ENCODE assay signal across 8 mouse cellular contexts in genomic region chr6:143100478-143101115, GRCm38 (mm10). TPM values are rescaled to one million over a fixed set of nuclear protein-coding genes. Genes with fewer than 3 reads are reported as not detected.
DNase-seq lines count a peak whose midpoint lies in the region; ATAC-seq and TF ChIP-seq lines count a peak whose summit lies in the region.

No protein-coding gene starts in this region.

- H3K36me3 ChIP-seq in heart, embryonic 16.5 days (ENCODE audit: control insufficient read depth, insufficient read depth), result peaks cover 6% of the 10 kb centered on the region; the same call in 1 of the 2 replicates
- peaks cover 0 to 4% of the 10 kb centered on the region in 2 experiments; a peak in 3 of 4 replicates for H3K36me3 ChIP-seq in MEL (ENCODE audit: control insufficient read depth in 1 of 2, insufficient read depth in 2 of 2, low read length in 2 of 2)
- H3K36me3 ChIP-seq in heart, postnatal 0 days (replicated peaks; ENCODE audit: control insufficient read depth, insufficient read depth, low read length), result 0 out of 2 replicates have a peak, but pooled peaks cover 4% of the 10 kb centered on the region
- H3K36me3 ChIP-seq in midbrain, embryonic 12.5 days, result peaks cover 5% of the 10 kb centered on the region; the same call in 1 of the 2 replicates

- WGBS in heart, embryonic 16.5 days, result 45% methylated on average over 8 of the region's 8 CpGs
- WGBS in heart, postnatal 0 days, result 46% methylated on average over 8 of the region's 8 CpGs
- 50% methylated on average over 8 of the region's 8 CpGs for WGBS in midbrain, embryonic 12.5 days

- H3K27ac ChIP-seq in heart, embryonic 16.5 days (ENCODE audit: low read length), result peak overlapping the region; percentile 77; the same call in 1 of the 2 replicates
- H3K27ac ChIP-seq in MEL (ENCODE audit: control insufficient read depth, low read depth, low read length), result peak overlapping the region; percentile 64
- peak overlapping the region; percentile 13; the same call in 1 of the 2 replicates for H3K27ac ChIP-seq in heart, postnatal 0 days (ENCODE audit: low read depth)
- peak overlapping the region; percentile 97; the same call in 1 of the 2 replicates for H3K27ac ChIP-seq in midbrain, embryonic 12.5 days (replicated peaks)

- peaks cover 4% of the 10 kb centered on the region; the same call in 1 of the 2 replicates for H3K9me3 ChIP-seq in heart, embryonic 16.5 days (replicated peaks; ENCODE audit: control insufficient read depth, low read length)
- no peaks in the 10 kb centered on the region for H3K9me3 ChIP-seq in MEL (replicated peaks; ENCODE audit: insufficient read depth, low read length)
- no peaks in the 10 kb centered on the region for H3K9me3 ChIP-seq in heart, postnatal 0 days (replicated peaks; ENCODE audit: control insufficient read depth, low read length)
- 0 out of 2 replicates have a peak, but pooled peaks cover 6% of the 10 kb centered on the region for H3K9me3 ChIP-seq in midbrain, embryonic 12.5 days

- DNase-seq in heart, postnatal 14 days, result no peak
- peak; percentile 40 for DNase-seq in MEL (ENCODE audit: low read depth, low spot score)
- no peak for DNase-seq in heart, postnatal 0 days (ENCODE audit: low spot score)
- DNase-seq in left cerebral cortex, adult 9 months (ENCODE audit: low spot score in 2 of 2), result no peak
- DNase-seq in embryo, embryonic 11 days, result no peak
- no peak for DNase-seq in left cerebral cortex, adult 11 months (ENCODE audit: low spot score)

- no peak for TF ChIP-seq POLR2A in MEL (IDR thresholded peaks at IDR 0.05; ENCODE audit: control insufficient read depth in 1 of 2, insufficient read depth in 1 of 2, low read depth in 1 of 2, low read length in 2 of 2, poor library complexity in 1 of 2)

- peak overlapping the region; percentile 78 for H3K4me3 ChIP-seq in heart, embryonic 16.5 days (ENCODE audit: low read length)
- H3K4me3 ChIP-seq in MEL (ENCODE audit: control insufficient read depth in 1 of 2, insufficient read depth in 1 of 2, low read depth in 2 of 2, low read length in 2 of 2), result peak overlapping the region; percentile 75 to 76
- H3K4me3 ChIP-seq in heart, postnatal 0 days (ENCODE audit: low read depth, low read length), result peak overlapping the region; percentile 88
- H3K4me3 ChIP-seq in midbrain, embryonic 12.5 days, result peak overlapping the region; percentile 93

- intact Hi-C loops in heart, postnatal 14 days (cut with DNase I), result loop anchor here (1.0 kb wide), 1 partner anchor 66 kb away; no protein-coding TSS in a partner anchor

- H3K4me2 ChIP-seq in heart, embryonic 16.5 days (ENCODE audit: low read depth, low read length), result peak overlapping the region; percentile 92
- H3K4me2 ChIP-seq in heart, postnatal 0 days (ENCODE audit: low read depth, low read length), result peak overlapping the region; percentile 90
- H3K4me2 ChIP-seq in midbrain, embryonic 12.5 days (replicated peaks), result peak overlapping the region; percentile 79

- peak overlapping the region; percentile 79 for H3K9ac ChIP-seq in heart, embryonic 16.5 days (ENCODE audit: low read length)
- H3K9ac ChIP-seq in MEL (ENCODE audit: control insufficient read depth, low read depth, low read length, poor library complexity, severe bottlenecking), result peak overlapping the region; percentile 89
- peak overlapping the region; percentile 87; the same call in 1 of the 2 replicates for H3K9ac ChIP-seq in heart, postnatal 0 days (replicated peaks; ENCODE audit: low read depth, low read length)
- peak overlapping the region; percentile 86; the same call in 1 of the 2 replicates for H3K9ac ChIP-seq in midbrain, embryonic 12.5 days (replicated peaks)

- no peaks in the 10 kb centered on the region for H3K27me3 ChIP-seq in heart, embryonic 16.5 days (ENCODE audit: control insufficient read depth, insufficient read depth, low read length)
- no peaks in the 10 kb centered on the region for H3K27me3 ChIP-seq in MEL (ENCODE audit: control insufficient read depth in 1 of 2, insufficient read depth in 2 of 2, low read length in 2 of 2)
- H3K27me3 ChIP-seq in heart, postnatal 0 days (ENCODE audit: control insufficient read depth, insufficient read depth, low read length), result no peaks in the 10 kb centered on the region
- no peaks in the 10 kb centered on the region for H3K27me3 ChIP-seq in midbrain, embryonic 12.5 days

- no peak for TF ChIP-seq RAD21 in MEL (IDR thresholded peaks at IDR 0.05; ENCODE audit: low read depth, low read length)

- TF ChIP-seq EP300 in MEL (IDR thresholded peaks at IDR 0.05; ENCODE audit: low read depth in 1 of 2, low read length in 2 of 2), result no peak
- TF ChIP-seq EP300 in heart, postnatal 0 days (IDR thresholded peaks at IDR 0.05; ENCODE audit: low read depth), result no peak

- TF ChIP-seq CTCF in MEL (IDR thresholded peaks at IDR 0.05 in 2 of 3, conservative IDR thresholded peaks at IDR 0.05 in 1 of 3; ENCODE audit: control insufficient read depth in 1 of 3, insufficient read depth in 1 of 3, low read depth in 2 of 3, low read length in 3 of 3, poor library complexity in 1 of 3, severe bottlenecking in 1 of 3), result no peak
- TF ChIP-seq CTCF in heart, postnatal 0 days (IDR thresholded peaks at IDR 0.05; ENCODE audit: low read depth), result no peak

- peaks cover 3% of the 10 kb centered on the region; the same call in 1 of the 2 replicates for H3K4me1 ChIP-seq in heart, embryonic 16.5 days (ENCODE audit: control insufficient read depth, insufficient read depth, low read length)
- H3K4me1 ChIP-seq in MEL (ENCODE audit: control insufficient read depth in 1 of 2, insufficient read depth in 2 of 2, low read length in 2 of 2), result peaks cover 0 to 2% of the 10 kb centered on the region in 2 experiments; a peak in 2 of 4 replicates
- 0 out of 2 replicates have a peak, but pooled peaks cover 3% of the 10 kb centered on the region for H3K4me1 ChIP-seq in heart, postnatal 0 days (ENCODE audit: control insufficient read depth, insufficient read depth)
- H3K4me1 ChIP-seq in midbrain, embryonic 12.5 days, result peaks cover 9% of the 10 kb centered on the region; the same call in 1 of the 2 replicates

- peaks cover 15% of the 10 kb centered on the region for H3K79me2 ChIP-seq in MEL (ENCODE audit: control insufficient read depth, insufficient read depth, low read length, poor library complexity)

- ATAC-seq in heart, embryonic 16.5 days (replicated peaks; ENCODE audit: extremely low read depth, insufficient read depth, low FRiP score), result no peak
- ATAC-seq in heart, postnatal 0 days (ENCODE audit: insufficient read depth, low read depth), result no peak
- ATAC-seq in midbrain, embryonic 12.5 days (ENCODE audit: low FRiP score, low read depth), result no peak

TF ChIP-seq in MEL, 35 proteins besides CTCF, POLR2A, EP300 and RAD21:
- TF ChIP-seq CHD1 (IDR thresholded peaks at IDR 0.05; ENCODE audit: low read depth, low read length) (0 out of 2 replicates have a peak, but pooled peaks have one; percentile 41), ZNF384 (IDR thresholded peaks at IDR 0.05; ENCODE audit: low read depth, low read length) (peak; percentile 88), GATA1 (IDR thresholded peaks at IDR 0.05; ENCODE audit: low read depth, low read length) (no peak)

RNA-seq across cellular contexts. Expression of gene C2cd5, which starts 0.7 kb away (rescaled TPM):
- polyA plus RNA-seq in heart, embryonic 16.5 days (2015; fragmentation: Nextera tagmentation; extraction: Ambion mirVana), result 19.9 and 23.7 TPM in 2 replicates
- total RNA-seq in heart, postnatal 14 days (2021), result 10 to 100 TPM; 19.2 to 20.1 TPM
- total RNA-seq in MEL (2012; rRNA removed), result 16.2 and 19.8 TPM in 2 replicates
- 10 to 100 TPM; 30.5 to 47.6 TPM for polyA plus RNA-seq in MEL (2012; ENCODE audit: insufficient read depth in 1 of 2, insufficient read length in 2 of 2, low read depth in 1 of 2, low replicate concordance in 2 of 2, missing spikeins in 1 of 2)
- 7.3 and 17.4 TPM in 2 replicates for total RNA-seq in heart, postnatal 0 days (2014; rRNA removed; ENCODE audit: low replicate concordance)
- polyA plus RNA-seq in heart, postnatal 0 days (2015; fragmentation: Nextera tagmentation; extraction: Ambion mirVana), result 7.5 and 8.0 TPM in 2 replicates
- polyA plus RNA-seq in midbrain, embryonic 12.5 days (2016; fragmentation: Nextera tagmentation; extraction: Ambion mirVana), result 46.7 and 48.7 TPM in 2 replicates

Comparison
In these comparisons a context has a peak if more than half of its experiments do, and no peak if none do; other contexts are left out.
1. H3K27ac ChIP-seq: peak in every context shown above with its lines; median percentile 97 in midbrain, embryonic 12.5 days; 77 in heart, embryonic 16.5 days; 64 in MEL; 13 in heart, postnatal 0 days.